Mouse (Mus musculus) bone marrow, adult 2 months (tissue): ENCODE measurements around the gene Gm10959.

Experiments
- CTCF ChIP-seq: fragments of 200-500 bp; IDR thresholded peaks from 2 replicates; pipeline ENCODE4 v1.5.1; 2011; ENCODE audit warnings: low read length, control low read depth; ENCODE audit not compliant: control insufficient read depth, insufficient read depth
- POLR2A ChIP-seq: fragments of 200-500 bp; IDR thresholded peaks from 2 replicates; pipeline ENCODE4 v1.6.1; 2011; ENCODE audit warnings: low read depth, mild to moderate bottlenecking, control low read depth, low read length, borderline replicate concordance; ENCODE audit not compliant: control insufficient read depth

DNA sequence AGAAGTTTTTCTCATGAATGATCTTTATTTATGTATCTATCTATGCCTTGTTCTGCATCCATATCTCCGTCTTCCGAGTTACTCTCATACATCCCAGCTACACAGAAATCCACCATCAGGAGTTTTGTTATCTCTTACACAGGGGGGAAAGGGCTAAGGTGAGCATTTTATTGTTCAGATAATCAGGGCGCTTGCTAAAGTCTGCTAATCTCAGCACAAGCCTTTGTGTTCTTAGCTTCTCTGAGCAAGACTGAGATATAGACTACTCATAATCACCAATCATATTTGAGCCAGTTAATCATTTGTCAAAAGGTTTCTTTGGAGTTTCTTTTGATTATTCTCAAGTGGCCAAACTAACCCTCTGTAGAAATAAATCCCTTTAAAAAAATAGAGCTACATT is 41.6 kb downstream of the Gm10959 start:
- TF ChIP-seq CTCF (no peak), POLR2A (no peak)
